Mouse (Mus musculus): Measurements from ENCODE around the gene Dkk1.
"Not testable (repeated sequence)": the region's sequence is repeated elsewhere in the genome, so short reads cannot be mapped to it uniquely, and the experiment has no call there.

The Dkk1 gene

DNA sequence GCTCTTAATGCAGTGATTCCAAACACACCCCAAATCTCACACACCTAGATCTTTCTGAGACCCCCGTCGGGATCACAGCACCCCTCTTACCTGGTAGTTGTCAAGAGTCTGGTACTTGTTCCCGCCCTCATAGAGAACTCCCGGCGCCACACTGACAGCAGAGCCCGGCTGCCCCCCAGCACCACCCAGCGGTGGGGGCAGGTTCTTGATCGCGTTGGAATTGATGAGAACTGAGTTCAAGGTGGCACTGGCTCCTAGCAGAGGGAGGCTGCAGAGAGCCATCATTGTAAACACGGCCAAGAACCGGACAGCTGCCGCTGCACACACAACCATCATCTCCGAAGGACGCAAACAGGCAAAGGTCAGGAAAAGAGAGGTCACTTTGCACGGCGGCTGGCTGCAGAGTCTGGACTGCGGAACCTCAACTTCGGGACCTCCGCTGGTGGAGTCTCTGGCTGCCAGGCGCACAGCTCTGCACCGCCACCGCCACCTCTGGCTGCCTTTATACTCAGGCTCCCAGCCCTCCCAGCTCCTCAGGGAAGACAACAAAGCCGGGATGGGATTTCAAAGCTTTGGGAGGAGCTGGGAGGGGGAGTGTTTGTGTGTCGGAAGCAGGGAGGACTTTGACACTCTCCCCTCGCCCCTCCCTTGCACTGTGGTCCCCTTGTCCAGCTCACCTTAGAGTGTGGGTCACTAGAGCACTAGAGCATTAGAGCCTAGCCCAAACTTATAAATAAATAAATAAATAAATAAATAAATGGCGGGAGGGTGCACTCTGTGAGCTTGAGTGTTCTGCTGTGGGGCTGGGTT, at the start of gene Dkk1:
Gene Dkk1, minus strand, starts transcription at position 622 of the 810 bp plus-strand sequence.
- no peak for DNase-seq (ENCODE audit: low spot score in 2 of 2)

DNA sequence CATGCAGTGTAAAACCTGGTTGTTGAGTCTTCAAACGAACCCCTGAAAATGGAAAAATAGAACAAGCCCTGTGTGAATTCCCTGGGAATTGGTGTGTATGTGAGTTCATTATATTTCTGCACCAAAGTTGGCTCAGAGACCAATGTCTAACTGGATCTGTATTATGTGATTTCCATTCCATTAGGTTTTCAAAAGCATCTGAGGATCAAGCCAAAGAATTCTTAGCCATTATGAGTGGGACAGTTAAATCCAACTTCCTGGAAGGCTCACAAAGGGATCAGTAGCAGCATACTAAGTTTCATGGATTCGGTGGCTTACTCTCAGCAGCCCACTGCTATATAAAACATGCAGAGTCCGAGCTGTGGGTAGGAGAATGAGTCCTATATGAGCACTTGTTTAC, 36.9 kb upstream of the Dkk1 start:
- DNase-seq (ENCODE audit: low spot score in 2 of 2) = no peak

DNA sequence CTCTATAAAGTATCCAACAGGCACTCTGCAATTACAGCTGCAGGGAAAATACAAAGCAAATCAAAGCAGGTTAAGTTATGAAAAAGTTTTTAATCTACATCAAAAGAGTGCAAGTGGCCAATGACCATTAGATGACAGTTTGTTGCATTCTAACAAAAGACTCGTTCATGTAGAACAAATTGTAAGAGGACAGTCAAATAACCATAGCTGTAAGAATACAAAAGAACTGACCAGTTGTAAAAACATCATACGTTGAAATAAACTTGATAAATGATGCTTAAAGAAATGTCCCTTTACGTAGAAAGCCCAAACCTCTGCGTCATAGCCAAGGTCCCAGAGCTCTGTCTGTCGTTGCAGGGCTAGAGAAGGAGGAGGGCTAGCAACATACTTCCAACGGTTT, 15.1 kb upstream of the Dkk1 start:
- no peak for DNase-seq (ENCODE audit: low spot score in 2 of 2)

DNA sequence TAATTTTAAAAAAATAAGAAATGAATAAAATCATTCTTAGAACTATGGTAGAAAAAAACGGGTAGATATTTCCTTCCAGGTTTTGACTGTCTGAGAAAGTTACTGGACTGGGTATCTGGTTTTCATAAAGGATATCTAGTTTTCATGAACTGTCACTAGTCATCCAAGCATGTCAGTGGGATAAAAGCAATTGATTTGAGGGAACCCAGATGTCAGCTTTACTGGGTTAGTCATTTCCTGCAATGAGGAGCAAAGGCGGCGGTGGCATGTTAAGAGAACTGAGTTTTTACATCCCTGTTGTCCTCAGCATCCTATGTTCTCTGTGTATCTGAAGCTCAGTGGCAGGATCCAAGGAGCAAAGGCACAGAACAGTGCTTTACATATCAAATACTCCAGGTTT, 14.4 kb upstream of the Dkk1 start:
- no peak for DNase-seq (ENCODE audit: low spot score in 2 of 2)

DNA sequence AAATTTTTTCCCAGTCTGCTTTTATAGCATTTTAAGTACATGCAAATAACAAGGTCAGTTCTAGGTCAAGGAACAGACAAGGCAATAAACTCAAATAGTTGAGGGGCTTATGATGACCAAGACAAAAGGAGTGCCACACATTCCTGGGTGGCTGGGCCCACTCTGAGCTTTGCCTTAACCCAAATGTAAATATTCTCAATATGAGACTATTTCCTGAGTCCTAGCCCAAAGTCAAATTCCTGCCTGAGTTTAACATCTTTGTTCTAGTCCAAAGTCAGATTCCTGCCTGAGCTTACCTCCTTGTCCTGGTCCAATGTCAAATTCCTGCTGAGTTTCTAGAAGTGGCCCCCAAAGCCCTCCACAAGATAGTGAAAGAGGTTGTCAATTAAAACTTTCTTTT, 8.6 kb upstream of the Dkk1 start:
- no peak for DNase-seq (ENCODE audit: low spot score in 2 of 2)

DNA sequence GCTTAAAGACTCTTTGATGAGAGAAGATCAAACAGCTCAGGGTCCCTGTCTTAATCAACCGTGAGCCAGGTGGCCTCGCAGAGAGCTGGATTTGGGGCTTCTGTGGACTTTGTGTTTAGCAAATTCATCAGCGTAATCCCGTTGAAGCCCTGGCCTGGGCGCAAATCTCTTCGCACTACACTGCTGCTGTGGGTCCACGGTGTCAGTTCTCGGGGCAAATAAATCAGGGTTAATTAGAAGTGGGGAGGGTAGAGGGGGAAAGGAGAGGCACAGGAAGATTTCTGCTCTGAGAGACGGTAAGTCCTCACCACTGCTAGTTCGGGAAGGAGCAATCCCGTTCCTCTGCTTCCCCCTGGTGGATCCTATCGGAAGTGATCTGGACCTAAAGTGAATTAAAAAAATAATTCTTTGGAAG, 5.0 kb upstream of the Dkk1 start:
- DNase-seq (ENCODE audit: low spot score in 2 of 2) = peak; percentile 36 to 67

DNA sequence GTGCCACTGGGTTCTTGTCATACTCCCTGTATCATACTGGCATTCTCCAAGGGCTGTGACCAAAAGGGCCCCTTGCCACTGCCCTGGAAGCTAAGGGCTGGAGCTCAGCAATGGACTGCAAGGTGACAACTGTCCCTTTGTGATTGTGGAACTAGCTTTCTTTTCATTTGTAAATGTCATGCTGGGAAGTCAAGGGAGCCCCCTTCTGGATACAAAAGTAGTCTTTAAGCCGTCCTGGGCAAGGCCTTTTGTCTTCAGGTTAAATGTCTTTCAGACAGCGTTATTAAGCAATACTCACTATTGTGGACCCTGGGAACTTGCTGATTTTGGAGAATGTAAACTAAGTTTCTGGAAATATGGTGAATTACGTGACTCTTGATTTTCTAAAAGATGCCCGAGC, 4.3 kb upstream of the Dkk1 start:
- no peak for DNase-seq (ENCODE audit: low spot score in 2 of 2)

DNA sequence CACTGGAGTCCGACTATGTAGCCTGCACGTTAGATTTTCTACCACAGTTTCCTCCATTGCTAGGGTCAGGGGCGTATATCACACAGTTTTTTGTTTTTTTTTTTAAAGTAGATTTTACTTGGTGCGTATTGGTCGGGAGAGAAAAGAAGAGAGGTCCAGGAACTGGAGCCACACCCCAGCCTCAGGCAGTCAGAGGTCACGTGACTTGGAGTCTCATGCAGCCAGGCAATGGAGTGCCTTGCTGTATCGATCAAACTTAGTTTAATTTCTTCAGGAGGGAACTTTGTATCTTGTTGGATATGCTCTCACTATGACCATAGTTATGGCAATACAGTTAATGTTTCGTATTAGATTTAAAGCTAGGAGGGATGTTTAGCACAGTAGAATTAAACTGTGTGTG, 2.8 kb upstream of the Dkk1 start:
- DNase-seq (ENCODE audit: low spot score in 2 of 2) = no peak

DNA sequence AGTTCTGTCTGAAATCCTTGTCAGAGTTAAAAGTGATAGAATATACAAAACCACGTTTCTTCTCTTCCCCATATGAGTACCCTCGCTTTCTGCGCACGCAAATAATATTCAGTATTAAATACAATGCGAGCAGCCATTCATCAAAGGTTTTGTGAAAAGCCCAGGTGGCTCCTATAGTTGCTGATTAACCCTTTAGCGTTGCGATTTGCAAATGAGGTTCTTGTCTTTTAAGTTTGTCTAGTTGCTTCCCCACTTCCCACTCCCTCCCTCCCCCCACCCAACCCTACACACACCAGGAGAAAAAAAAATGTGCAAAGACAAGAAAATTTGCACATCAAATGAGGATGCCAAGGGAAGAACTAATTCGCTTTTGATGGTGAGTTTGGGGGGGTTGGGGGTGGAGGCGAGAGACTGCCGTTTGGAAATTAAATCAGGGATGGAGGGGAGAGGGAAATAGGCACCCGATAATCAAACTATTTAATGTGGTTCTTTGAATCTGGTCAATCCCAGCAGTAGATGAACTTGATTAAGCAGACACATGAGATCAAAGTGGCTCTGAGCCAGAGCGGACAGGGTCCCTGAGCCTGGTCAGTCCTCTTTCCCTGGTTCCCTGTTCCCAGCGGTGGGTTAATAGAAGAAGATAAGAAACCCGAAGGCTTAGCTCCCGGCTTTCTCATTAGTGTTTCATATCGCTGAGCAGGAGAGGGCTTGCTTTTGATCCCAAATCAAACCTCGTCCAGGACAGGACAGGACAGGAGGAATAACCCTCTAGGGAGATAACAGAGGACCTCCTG, 586 bp upstream of the Dkk1 start:
- DNase-seq (ENCODE audit: low spot score in 2 of 2) = no peak

DNA sequence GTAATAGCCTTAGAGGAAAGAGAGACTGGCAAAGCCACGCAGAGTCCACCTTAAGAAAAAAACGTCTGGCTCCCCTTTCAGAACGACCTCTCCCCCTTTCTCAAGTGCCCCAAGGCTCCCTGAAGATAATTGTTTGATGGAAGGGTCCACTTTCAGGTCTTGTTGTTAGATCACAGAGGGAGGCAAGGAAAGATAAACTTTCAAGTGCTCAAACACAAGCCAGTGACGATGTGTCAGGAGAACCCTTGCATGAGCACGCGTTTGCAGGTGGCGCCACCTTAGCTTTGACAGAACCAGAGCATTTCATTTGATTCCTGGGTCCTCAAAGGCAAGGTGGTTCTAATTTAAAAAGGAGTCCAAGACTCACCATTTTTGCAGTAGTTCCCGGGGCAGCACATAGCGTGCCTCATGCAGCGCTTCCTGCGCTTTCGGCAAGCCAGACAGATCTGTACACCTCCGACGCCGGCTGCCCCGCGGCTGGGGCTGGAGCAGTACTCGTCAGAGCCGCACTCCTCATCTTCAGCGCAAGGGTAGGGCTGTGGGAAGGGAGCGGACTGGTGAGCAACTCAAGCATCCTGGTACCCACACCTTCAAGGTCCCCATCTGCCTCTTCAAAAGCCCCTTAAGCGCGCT, 938 bp downstream of the Dkk1 start:
- DNase-seq (ENCODE audit: low spot score in 2 of 2) = no peak

DNA sequence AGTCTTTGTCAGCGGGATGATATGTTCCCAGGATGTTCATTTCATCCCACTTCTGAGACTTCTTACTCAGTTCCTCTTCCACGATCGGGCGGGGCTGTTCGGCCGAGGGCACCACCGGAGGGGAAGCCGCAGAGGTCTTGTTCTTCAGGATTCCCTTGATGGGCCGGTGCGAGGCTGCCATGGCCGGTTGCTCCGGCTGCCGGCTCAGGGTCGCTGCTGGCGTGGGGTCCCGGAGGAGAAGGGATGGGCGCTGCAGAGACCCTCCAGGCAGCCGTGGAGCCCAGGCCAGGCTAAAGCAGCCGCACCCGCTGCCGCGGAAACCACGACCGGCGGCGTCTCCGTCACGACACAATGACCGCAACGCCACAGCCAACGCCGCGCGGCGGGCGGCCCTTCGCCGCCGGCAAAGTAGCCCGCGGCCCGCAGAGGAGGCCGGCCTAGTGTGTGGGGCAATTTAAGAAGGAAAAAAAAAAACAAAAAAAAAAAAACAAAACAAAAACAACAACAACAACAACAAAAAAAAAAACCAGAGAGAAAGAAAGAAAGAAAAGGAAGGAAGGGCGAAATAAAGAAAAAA, 10.0 kb downstream of the Dkk1 start:
- not testable (repeated sequence) for DNase-seq (ENCODE audit: low spot score in 2 of 2)

DNA sequence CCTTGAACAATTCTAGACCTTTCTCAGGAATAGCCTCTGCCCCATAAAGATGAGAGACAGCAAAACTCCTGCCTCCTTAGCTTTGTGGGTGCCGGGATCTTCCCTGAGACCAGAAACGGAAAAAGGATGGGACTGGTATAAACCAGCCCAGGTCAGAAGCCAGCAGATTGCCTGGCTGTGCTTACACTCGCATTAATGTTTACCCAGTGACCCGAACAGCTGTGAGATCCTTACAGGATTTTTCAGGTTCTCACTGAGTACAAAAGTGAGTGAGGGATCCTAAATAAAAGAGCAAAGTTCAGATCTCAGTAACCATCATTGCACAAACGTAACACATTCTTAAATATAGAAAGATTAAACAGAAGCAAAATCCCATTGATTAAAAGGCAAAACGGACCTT, 32.7 kb downstream of the Dkk1 start:
- DNase-seq (ENCODE audit: low spot score in 2 of 2) = no peak

DNA sequence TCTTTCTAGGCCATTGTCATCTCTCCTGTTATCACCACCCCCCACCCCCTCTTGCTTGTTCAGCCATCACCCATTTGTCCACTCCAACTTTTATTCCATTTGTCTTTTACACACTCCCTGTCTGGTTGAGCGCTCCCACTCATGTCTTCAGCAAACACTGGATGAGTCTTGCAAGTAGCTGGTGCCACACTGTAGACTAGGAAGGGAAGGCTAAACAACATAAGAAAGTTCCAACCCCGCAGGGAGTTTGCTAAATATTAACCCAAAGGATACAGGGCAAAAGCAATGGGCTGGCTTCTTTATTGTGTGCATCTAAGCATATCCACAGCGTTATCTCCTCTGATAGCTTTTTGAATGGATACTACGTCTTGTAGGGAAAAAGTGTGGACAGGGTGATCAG, 39.0 kb downstream of the Dkk1 start:
- no peak for DNase-seq (ENCODE audit: low spot score in 2 of 2)

DNA sequence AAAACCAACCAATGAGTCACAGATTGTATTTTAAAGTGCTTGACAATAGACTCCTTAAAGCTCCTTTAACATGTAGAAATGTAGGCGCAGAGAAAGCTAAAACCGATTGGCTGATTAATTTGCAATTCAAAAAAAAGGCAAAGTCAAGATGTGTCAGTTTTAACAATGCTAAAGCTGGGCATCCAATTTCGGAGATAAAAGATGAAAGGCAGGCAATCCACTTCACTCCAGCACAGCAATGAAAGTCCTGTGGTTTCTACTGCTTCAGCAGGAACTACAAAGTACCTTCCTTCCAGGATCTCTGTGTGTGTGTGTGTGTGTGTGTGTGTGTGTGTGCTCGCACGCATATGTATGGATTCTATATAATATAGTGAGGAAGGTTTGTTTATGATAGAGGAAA, 44.0 kb downstream of the Dkk1 start:
- DNase-seq (ENCODE audit: low spot score in 2 of 2) = no peak

Data from spleen, postnatal 4 days (tissue).